Comparison of ENCODE assay signal across 8 mouse cellular contexts in genomic region chr4:139602357-139603244, GRCm38 (mm10). TPM values are rescaled to one million over a fixed set of nuclear protein-coding genes. Genes with fewer than 3 reads are reported as not detected.
DNase-seq lines count a peak whose midpoint lies in the region; ATAC-seq and TF ChIP-seq lines count a peak whose summit lies in the region.

Gm21969 (plus strand) TSS chr4:139603186.

- peak within 1 kb of the TSS; percentile 84 for H3K27ac ChIP-seq in heart, adult 2 months
- H3K27ac ChIP-seq in stomach, postnatal 0 days (replicated peaks): peak within 1 kb of the TSS; percentile 81

- intact Hi-C loops in heart, adult 2 months (cut with DNase I): no loop called here

- TF ChIP-seq EP300 in heart, adult 2 months (IDR thresholded peaks at IDR 0.05; ENCODE audit: insufficient read depth, low read depth, low read length): 0 out of 2 replicates have a peak, but pooled peaks have one; percentile 13
- no peak for TF ChIP-seq EP300 in stomach, postnatal 0 days (optimal IDR thresholded peaks at IDR 0.05)

- ATAC-seq in CD4-positive, CD25-positive, alpha-beta regulatory T cell, adult 4 months: peak; percentile 48
- ATAC-seq in stomach, postnatal 0 days (ENCODE audit: low FRiP score, low TSS enrichment): no peak

- peaks cover 27% of the 10 kb centered on the region for H3K4me1 ChIP-seq in heart, adult 2 months (ENCODE audit: control insufficient read depth, insufficient read depth, low read length)
- H3K4me1 ChIP-seq in stomach, postnatal 0 days (replicated peaks; ENCODE audit: control insufficient read depth, insufficient read depth): peaks cover 24% of the 10 kb centered on the region

- DNase-seq in gastrocnemius, postnatal 10 days: peak; percentile 67
- DNase-seq in gastrocnemius, postnatal 25 days: no peak
- peak; percentile 31 for DNase-seq in c-Kit-negative CD71-positive TER-119-positive erythroid progenitor cells, embryonic 14.5 days (ENCODE audit: low read depth, low spot score)
- peak; percentile 60 to 76 for DNase-seq in heart, adult 2 months
- DNase-seq in layer of hippocampus, adult 9-10 months (ENCODE audit: low spot score): peak; percentile 42
- peak; percentile 69 to 79 for DNase-seq in lung, postnatal 4 days
- DNase-seq in stomach, postnatal 0 days (ENCODE audit: low spot score): peak; percentile 70

- H3K36me3 ChIP-seq in heart, adult 2 months (ENCODE audit: control insufficient read depth, insufficient read depth, low read length): no peaks in the 10 kb centered on the region
- H3K36me3 ChIP-seq in stomach, postnatal 0 days (ENCODE audit: control insufficient read depth, insufficient read depth, low read length): peaks cover 9% of the 10 kb centered on the region; the same call in 1 of the 2 replicates

- H3K79me2 ChIP-seq in heart, adult 2 months (replicated peaks; ENCODE audit: control insufficient read depth, insufficient read depth, low read length): no peaks in the 10 kb centered on the region

- no peak within 1 kb of the TSS for H3K9ac ChIP-seq in heart, adult 2 months (ENCODE audit: low read depth, low read length)
- H3K9ac ChIP-seq in stomach, postnatal 0 days (ENCODE audit: low read length): peak within 1 kb of the TSS; percentile 36

- no peak for TF ChIP-seq POLR2A in heart, adult 2 months (IDR thresholded peaks at IDR 0.05; ENCODE audit: insufficient read depth, low read depth, low read length)

- no peak; the same call in 1 of the 2 replicates for TF ChIP-seq CTCF in heart, adult 2 months (IDR thresholded peaks at IDR 0.05)
- peak; percentile 92 for TF ChIP-seq CTCF in stomach, postnatal 0 days (IDR thresholded peaks at IDR 0.05; ENCODE audit: low read depth)

- H3K27me3 ChIP-seq in heart, adult 2 months (ENCODE audit: control insufficient read depth, insufficient read depth, low read length): no peaks in the 10 kb centered on the region
- no peaks in the 10 kb centered on the region for H3K27me3 ChIP-seq in stomach, postnatal 0 days (ENCODE audit: control insufficient read depth, insufficient read depth, low read length)

- 49% methylated on average over 14 of the region's 14 CpGs for WGBS in heart, adult 2 months
- WGBS in stomach, postnatal 0 days: 55% methylated on average over 14 of the region's 14 CpGs

- H3K9me3 ChIP-seq in stomach, postnatal 0 days (ENCODE audit: control insufficient read depth, low read length): no peaks in the 10 kb centered on the region

- peak within 1 kb of the TSS; percentile 9; the same call in 1 of the 2 replicates for H3K4me2 ChIP-seq in stomach, postnatal 0 days (replicated peaks; ENCODE audit: low read depth)

- no peak within 1 kb of the TSS for H3K4me3 ChIP-seq in heart, adult 2 months
- no peak within 1 kb of the TSS for H3K4me3 ChIP-seq in stomach, postnatal 0 days (ENCODE audit: low read depth, low read length)

RNA-seq across cellular contexts. Expression of gene Gm21969, which starts in this region (rescaled TPM):
- total RNA-seq in gastrocnemius, postnatal 10 days (2021): not detected
- total RNA-seq in gastrocnemius, postnatal 25 days (2021): under 1 TPM in 1 of 2 experiments, not detected in 1; 0.08 TPM
- polyA plus RNA-seq in CD4-positive, CD25-positive, alpha-beta regulatory T cell, adult 4 months (2017; shearing (Covaris generic)): not detected
- not detected for total RNA-seq in heart, adult 2 months (2021)
- 0.06 TPM in 1 of 2 replicates, not detected in the other for polyA plus RNA-seq in heart, adult 2 months (2012; rRNA removed)
- not detected in 2 replicates for polyA plus RNA-seq in stomach, postnatal 0 days (2015; fragmentation: Nextera tagmentation; extraction: Ambion mirVana)

Comparison
In these comparisons a context has a peak if more than half of its experiments do, and no peak if none do; other contexts are left out.
1. Peak in DNase-seq in gastrocnemius, postnatal 10 days; RNA of the gene not detected or under 1 TPM.
2. Peak in ATAC-seq in CD4-positive, CD25-positive, alpha-beta regulatory T cell, adult 4 months; RNA of the gene not detected or under 1 TPM.
3. Peak in DNase-seq and H3K27ac ChIP-seq in heart, adult 2 months; RNA of the gene not detected or under 1 TPM.
4. Peak in DNase-seq, H3K27ac ChIP-seq, H3K9ac ChIP-seq and H3K4me2 ChIP-seq in stomach, postnatal 0 days; RNA of the gene not detected or under 1 TPM.